Mouse (Mus musculus) megakaryocyte, embryonic 14.5 days (primary cell): ENCODE measurements around the gene Zbed5. TPM values are rescaled to one million over a fixed set of nuclear protein-coding genes. Genes with fewer than 3 reads are reported as not detected.
"Not testable (repeated sequence)": the region's sequence is repeated elsewhere in the genome, so short reads cannot be mapped to it uniquely, and the experiment has no call there.

Experiments used
- H3K27me3 ChIP-seq: replicated peaks from 2 replicates; pipeline ENCODE3; 2012; ENCODE audit warnings: inconsistent platforms
- H3K36me3 ChIP-seq: replicated peaks from 2 replicates; pipeline ENCODE3; 2012; ENCODE audit warnings: low read length, inconsistent platforms, mixed read lengths
- H3K4me1 ChIP-seq: 2 replicates; pipeline ENCODE4 v1.6.1; 2012; ENCODE audit warnings: inconsistent platforms
- H3K4me3 ChIP-seq: replicated peaks from 2 replicates; pipeline ENCODE3; 2012; ENCODE audit warnings: moderate library complexity, mild to moderate bottlenecking, inconsistent platforms
- H3K9me3 ChIP-seq: 2 replicates; pipeline ENCODE4 v1.6.1; 2012; ENCODE audit warnings: inconsistent platforms
- FLI1 ChIP-seq: IDR thresholded peaks from 2 replicates; pipeline ENCODE4 v1.6.1; 2012; ENCODE audit warnings: low read length, inconsistent platforms, mixed read lengths
- GATA1 ChIP-seq: IDR thresholded peaks from 3 replicates; pipeline ENCODE4 v1.6.1; 2012; ENCODE audit warnings: mixed read lengths, low read length, inconsistent platforms, borderline replicate concordance
- polyA plus RNA-seq: library from polyadenylated mRNA; stranded (reverse); fragments of >175 nt; gene quantifications from 2 replicates; pipeline ENCODE4 v1.2.3, GENCODE M21; 2012; ENCODE audit warnings: low replicate concordance; ENCODE audit not compliant: insufficient read depth

Gene Zbed5
- polyA plus RNA-seq, 1 experiment: not detected

DNA sequence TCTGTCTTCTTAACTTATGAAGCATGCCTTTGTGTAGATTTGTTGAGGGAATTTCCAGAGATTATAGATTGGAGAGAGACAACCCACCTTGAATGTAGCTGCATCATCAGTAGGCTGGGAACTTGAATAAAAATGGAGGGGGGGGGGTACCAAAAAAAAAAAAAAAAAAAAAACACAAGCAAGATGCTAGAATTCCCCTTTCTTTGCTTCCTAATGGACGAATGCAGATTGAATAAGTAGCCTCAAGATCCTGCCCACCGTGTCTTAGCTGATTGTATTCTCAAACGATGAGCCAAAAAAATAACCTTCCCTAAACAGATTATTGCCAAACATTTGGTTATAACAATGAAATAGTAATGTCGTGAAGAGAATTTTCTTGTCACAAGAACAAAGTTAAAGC is 12.3 kb downstream of the Zbed5 start:
- Histone ChIP-seq H3K27me3 (no peaks in the 10 kb centered on the region), H3K36me3 (no peaks in the 10 kb centered on the region), H3K9me3 (no peaks in the 10 kb centered on the region), H3K4me1 (peaks cover 33% of the 10 kb centered on the region), H3K4me3 (peak overlapping the region; percentile 97)
- TF ChIP-seq FLI1: no peak

DNA sequence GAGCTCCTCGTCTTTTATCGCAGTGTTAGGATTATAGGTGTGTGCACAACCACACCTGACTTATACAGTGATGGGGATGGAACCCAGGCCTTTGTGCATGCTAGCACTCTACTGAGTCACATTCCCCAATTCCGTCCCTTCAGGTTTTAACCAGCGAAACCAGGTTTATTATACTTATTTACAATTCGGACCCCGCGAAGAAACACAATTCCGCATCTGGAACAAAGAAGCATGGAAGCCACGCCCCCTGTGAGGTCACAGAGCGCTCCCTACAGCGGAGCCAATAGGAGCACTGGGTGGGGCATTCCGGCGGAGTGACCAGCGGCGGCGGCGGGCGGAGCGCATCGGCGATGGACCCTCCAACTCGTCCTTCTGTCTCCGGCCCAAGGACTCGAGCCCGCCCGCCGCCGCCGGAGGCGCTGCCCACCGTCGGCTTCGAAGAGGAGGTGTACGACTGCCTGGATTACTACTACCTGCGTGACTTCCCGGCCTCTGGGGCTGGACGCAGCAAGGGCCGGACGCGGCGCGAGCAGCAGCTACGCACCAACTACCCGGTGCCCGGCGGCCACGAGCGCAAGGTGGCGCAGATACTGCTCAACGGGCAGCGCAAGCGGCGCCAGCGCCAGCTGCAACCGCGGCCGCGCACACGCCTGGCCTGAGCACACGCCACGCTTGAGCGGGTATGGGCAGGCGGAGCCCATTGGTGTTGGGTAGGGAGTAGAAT is 12.9 kb downstream of the Zbed5 start, which contains the start of gene Nupr1l:
Nupr1l (plus strand) TSS at position 299 of the 724 bp plus-strand sequence.
- no peaks in the 10 kb centered on the region for H3K27me3 ChIP-seq
- H3K9me3 ChIP-seq: no peaks in the 10 kb centered on the region
- H3K36me3 ChIP-seq: no peaks in the 10 kb centered on the region
- peak within 1 kb of the TSS; percentile 97 for H3K4me3 ChIP-seq
- H3K4me1 ChIP-seq: peaks cover 37% of the 10 kb centered on the region
- TF ChIP-seq GATA1 (no peak), FLI1 (no peak)

DNA sequence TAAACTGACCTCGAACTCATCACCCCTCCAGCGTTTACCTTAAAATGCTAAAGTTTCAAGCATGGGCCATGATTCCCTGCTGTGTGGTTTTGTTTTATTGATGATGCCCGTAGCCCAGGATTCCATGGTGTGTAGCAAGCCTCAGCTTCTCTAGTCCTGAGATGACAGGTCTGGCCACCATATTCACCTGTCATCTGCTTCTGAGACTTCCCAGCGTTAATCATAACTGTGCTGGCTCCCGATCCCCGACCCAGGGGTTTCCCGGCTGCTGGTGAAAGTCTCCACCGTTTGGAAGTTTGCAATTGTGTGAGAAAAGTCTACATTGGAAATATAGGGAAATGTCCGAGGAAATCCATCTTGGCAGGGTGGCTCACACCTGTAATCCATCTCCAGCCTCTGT is 13.6 kb downstream of the Zbed5 start:
- H3K9me3 ChIP-seq: no peaks in the 10 kb centered on the region
- no peak for TF ChIP-seq FLI1
- no peak for TF ChIP-seq GATA1
- H3K4me1 ChIP-seq: peaks cover 43% of the 10 kb centered on the region
- no peaks in the 10 kb centered on the region for H3K27me3 ChIP-seq
- H3K36me3 ChIP-seq: no peaks in the 10 kb centered on the region
- peak overlapping the region; percentile 97 for H3K4me3 ChIP-seq

DNA sequence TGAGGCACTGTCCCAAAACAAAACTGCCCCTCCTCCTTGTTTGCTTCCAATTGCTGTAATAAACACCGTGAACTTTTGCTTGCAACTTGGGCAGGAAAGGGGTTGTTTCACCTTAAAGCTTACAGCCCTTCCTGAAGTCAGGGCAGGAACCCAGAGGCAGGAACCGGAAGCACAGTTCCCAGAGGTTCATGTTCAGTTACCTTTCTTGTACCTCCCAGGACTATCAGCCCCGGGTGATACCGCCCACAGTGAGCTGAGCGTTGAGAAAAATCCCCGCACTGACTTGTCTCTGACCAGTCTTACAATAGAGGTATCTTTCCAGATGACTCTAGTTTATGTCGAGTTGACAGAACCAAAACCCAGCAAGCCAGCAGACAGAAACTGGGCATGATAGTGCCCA is 14.1 kb downstream of the Zbed5 start:
- peak overlapping the region; percentile 38 for H3K4me3 ChIP-seq
- H3K4me1 ChIP-seq: peaks cover 44% of the 10 kb centered on the region
- no peaks in the 10 kb centered on the region for H3K9me3 ChIP-seq
- H3K36me3 ChIP-seq: no peaks in the 10 kb centered on the region
- no peaks in the 10 kb centered on the region for H3K27me3 ChIP-seq
- TF ChIP-seq FLI1: no peak
- no peak for TF ChIP-seq GATA1

DNA sequence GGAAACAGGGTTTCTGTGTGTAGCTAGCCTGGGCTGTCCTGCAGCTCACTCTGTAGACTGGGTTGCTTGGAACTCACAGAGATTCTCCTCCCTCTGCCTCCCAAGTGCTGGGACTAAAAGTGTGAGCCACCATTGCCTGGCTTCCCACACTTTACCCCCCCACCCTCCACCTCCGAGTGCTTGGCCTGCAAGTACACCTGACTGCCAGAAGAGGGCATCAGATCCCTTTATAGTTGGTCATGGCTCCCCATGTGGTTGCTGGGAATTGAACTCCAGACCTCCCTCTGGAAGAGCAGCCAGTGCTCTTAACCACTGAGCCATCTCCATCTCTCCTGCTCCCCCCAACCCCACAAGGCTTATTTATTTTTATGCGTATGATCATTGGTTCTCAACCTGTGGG is 18.5 kb downstream of the Zbed5 start:
- Histone ChIP-seq H3K9me3 (no peaks in the 10 kb centered on the region), H3K4me1 (peaks cover 33% of the 10 kb centered on the region), H3K27me3 (no peaks in the 10 kb centered on the region), H3K36me3 (no peaks in the 10 kb centered on the region), H3K4me3 (peak overlapping the region; percentile 14)
- no peak for TF ChIP-seq FLI1
- no peak for TF ChIP-seq GATA1

DNA sequence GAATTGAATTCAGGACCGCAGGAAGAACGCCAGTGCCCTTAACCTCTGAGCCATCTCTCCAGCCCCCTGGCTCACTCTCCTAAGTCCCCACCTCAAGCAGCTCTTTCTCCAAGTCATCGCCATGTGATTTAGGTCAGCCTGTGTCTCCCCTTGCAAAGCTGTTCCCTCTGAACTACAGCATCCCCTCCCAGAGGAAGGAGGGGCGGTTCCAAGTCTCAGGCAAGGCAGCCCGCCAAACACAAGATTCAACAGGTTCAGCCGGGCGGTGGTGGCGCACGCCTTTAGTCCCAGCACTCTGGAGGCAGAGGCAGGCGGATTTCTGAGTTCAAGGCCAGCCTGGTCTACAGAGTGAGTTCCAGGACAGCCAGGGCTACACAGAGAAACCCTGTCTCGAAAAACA is 20.0 kb downstream of the Zbed5 start:
- H3K4me1 ChIP-seq: peaks cover 24% of the 10 kb centered on the region
- not testable (repeated sequence) for H3K4me3 ChIP-seq, H3K9me3 ChIP-seq, H3K36me3 ChIP-seq, H3K27me3 ChIP-seq

DNA sequence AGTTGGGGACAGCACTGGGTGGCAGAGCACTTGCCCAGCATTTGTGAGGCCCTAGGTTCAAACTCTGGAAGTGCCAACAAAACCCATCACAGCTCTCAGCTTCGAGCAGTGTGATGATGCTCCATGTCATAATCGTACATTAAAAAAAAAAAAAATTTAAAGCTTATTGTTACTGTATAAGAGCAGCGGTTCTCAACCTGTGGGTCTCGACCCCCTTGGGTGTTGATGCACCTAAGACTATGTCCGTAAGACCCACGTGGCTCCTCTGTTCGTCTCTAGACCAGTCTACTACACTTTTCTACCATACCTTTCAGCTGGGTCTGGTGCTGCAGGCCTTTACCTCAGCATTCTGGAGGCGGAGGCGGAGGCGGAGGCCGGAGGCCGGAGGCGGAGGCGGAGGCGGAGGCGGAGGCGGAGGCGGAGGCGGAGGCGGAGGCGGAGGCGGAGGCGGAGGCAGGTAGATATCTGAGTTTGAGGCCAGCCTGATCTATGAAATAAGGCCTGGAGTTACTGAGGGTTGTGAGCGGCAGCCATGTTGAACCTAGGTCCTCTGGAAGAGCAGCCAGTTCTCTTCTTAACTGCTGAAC is 22.6 kb downstream of the Zbed5 start:
- Histone ChIP-seq H3K27me3 (no peaks in the 10 kb centered on the region), H3K4me1 (peaks cover 21% of the 10 kb centered on the region), H3K4me3 (no peak overlapping the region), H3K9me3 (no peaks in the 10 kb centered on the region), H3K36me3 (no peaks in the 10 kb centered on the region)
- TF ChIP-seq FLI1 (no peak), GATA1 (no peak)

DNA sequence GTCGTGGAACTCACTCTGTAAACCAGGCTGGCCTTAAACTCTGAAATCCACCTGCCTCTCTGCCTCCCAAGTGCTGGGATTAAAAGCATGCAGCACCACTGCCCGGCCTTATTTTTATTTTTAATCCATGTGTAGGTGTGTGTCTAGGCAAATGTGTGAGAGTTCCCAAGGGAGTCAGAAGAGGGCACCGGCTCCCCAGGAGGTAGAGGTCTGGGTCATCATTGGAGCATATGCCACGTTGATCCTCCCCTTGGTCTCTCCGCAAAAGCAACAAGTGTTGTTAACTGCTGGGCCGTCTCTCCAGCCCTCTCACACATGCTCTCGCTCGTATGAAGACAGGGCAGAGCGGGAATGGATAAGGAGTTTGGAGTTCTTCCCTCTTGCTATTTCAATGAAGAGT is 23.2 kb downstream of the Zbed5 start:
- no peaks in the 10 kb centered on the region for H3K27me3 ChIP-seq
- peaks cover 17% of the 10 kb centered on the region for H3K4me1 ChIP-seq
- no peaks in the 10 kb centered on the region for H3K9me3 ChIP-seq
- TF ChIP-seq GATA1: no peak
- TF ChIP-seq FLI1: no peak
- H3K36me3 ChIP-seq: no peaks in the 10 kb centered on the region
- H3K4me3 ChIP-seq: no peak overlapping the region

DNA sequence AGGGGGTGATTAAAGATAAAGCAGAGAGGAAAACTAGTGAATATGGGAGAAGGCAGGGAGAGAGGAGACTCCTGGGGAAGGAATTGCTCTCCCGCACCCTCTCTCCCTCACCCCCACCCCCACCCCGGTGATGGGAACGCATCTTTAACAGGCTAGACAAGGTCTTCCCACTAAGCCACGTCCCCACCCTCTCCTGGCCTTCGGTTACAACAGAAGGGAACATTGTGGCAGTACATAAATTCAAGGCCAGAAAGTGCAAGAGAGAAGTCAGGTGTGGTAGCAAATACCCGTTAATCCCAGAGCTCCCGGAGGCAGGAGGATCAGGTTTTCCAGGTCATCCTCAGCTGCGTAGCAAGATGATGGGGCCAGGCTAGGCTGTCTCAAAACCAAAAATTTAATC is 23.8 kb downstream of the Zbed5 start:
- no peak overlapping the region for H3K4me3 ChIP-seq
- H3K9me3 ChIP-seq: no peaks in the 10 kb centered on the region
- TF ChIP-seq FLI1 (no peak), GATA1 (no peak)
- H3K4me1 ChIP-seq: peaks cover 12% of the 10 kb centered on the region
- no peaks in the 10 kb centered on the region for H3K36me3 ChIP-seq
- no peaks in the 10 kb centered on the region for H3K27me3 ChIP-seq

DNA sequence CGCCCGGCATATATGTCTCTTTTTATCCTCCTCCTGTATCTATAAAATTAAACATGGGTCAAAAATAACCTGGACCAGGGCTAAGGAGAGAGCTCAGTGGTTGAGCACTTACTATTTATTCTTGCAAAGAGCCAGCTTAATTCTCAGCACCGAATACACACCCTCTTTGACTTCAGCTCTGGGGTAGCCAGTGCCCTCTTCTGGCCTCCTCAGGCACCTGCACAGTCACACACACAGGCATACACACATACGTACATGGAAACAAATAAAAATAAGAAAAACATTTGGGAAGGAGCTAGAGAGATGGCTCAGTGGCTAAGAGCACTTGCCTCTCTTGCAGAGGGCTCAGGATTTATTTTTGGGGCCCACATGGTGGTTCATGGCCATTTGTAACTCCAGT is 26.4 kb downstream of the Zbed5 start:
- Histone ChIP-seq H3K36me3 (no peaks in the 10 kb centered on the region), H3K4me3 (no peak overlapping the region), H3K4me1 (peaks cover 17% of the 10 kb centered on the region), H3K27me3 (no peaks in the 10 kb centered on the region), H3K9me3 (no peaks in the 10 kb centered on the region)
- TF ChIP-seq GATA1 (no peak), FLI1 (no peak)

DNA sequence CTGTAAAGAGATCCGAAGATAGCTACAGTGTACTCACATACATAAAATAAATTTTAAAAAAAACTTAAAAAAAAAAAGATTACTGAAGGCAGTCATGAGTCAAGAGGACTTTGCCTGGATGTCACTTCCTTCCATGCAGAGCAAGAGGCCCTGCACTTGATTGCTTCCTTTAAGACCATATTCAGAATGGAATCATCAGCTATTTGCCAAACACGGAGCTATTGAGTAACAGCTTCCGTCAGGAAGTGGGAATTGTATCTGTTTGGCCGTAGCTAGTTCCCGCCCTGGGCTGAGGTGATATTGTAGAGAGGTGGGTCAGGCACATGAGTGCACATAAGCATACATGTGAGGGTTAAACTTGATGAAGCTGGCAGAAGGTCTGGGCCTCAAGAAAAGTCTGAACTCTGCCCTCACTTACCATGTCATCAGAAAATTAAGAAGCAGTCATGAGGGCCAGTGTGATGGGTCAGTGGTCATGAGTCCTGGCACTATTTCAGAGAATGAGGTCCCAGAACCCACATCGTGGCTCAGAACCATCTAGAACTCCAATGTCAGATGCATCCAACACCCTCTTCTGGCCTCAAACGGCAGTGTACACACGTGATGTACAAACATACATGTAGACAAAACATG is 29.4 kb downstream of the Zbed5 start:
- no peaks in the 10 kb centered on the region for H3K36me3 ChIP-seq
- H3K27me3 ChIP-seq: no peaks in the 10 kb centered on the region
- H3K4me1 ChIP-seq: peaks cover 14% of the 10 kb centered on the region
- no peak overlapping the region for H3K4me3 ChIP-seq
- TF ChIP-seq FLI1 (no peak), GATA1 (no peak)
- no peaks in the 10 kb centered on the region for H3K9me3 ChIP-seq
